Mouse (Mus musculus) stomach, postnatal 0 days (tissue): ENCODE measurements around the gene Gabra2.

Source experiments
- CTCF ChIP-seq: IDR thresholded peaks from 2 replicates; pipeline ENCODE4 v1.5.1; 2016; ENCODE audit warnings: antibody characterized with exemption, low read depth, mild to moderate bottlenecking, moderate library complexity
- EP300 ChIP-seq: optimal IDR thresholded peaks from 2 replicates; pipeline ENCODE3; 2016; ENCODE audit warnings: antibody characterized with exemption

GRCm38 (mm10) chr5:70993281-70993680 is 102.4 kb downstream of the Gabra2 start:
- TF ChIP-seq CTCF (no peak), EP300 (no peak)
